28 mouse cellular contexts compared by ENCODE assay signal in the genomic region with DNA sequence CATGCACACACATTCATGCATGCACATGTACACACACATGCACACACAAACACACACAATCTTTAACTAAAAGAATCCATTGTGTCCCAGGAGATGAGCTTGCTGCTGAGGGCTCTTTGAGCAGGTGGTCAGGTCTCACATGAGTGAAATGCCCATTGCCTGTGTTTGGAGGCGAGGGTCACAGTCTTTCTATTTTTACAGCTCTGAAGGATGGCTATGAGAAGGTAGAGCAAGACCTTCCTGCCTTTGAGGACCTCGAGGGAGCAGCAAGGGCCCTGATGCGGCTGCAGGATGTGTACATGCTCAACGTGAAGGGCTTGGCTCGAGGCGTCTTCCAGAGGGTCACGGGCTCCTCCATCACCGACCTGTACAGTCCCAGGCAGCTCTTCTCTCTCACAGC. TPM values are rescaled to one million over a fixed set of nuclear protein-coding genes. Genes with fewer than 3 reads are reported as not detected.
"Had no signal": no experiment of that assay in that cellular context is flagged by ENCODE, and none has a peak within 500 bp of the region (broad histone marks: within the 10 kb centered on the region; RNA-seq: fewer than 3 reads in every experiment).

No protein-coding gene starts in this region.

- ATAC-seq: hindbrain, embryonic 16.5 days; inflammation-experienced regulatory T-cells, adult 6 months; intestine, embryonic 15.5 days; intestine, postnatal 0 days; liver, embryonic 12.5 days had no signal

- H3K4me2 ChIP-seq: heart, embryonic 11.5 days; heart, embryonic 13.5 days; heart, embryonic 15.5 days; hindbrain, embryonic 12.5 days; hindbrain, embryonic 14.5 days; intestine, embryonic 15.5 days; limb, embryonic 12.5 days; liver, embryonic 12.5 days had no signal

- H3K36me3 ChIP-seq: hindbrain, embryonic 10.5 days; hindbrain, embryonic 12.5 days; intestine, embryonic 15.5 days; liver, embryonic 12.5 days had no signal

- H3K27me3 ChIP-seq: heart, embryonic 13.5 days; heart, embryonic 15.5 days; intestine, embryonic 15.5 days; limb, embryonic 12.5 days had no signal

- H3K4me3 ChIP-seq: gastrocnemius, adult 2 months; heart, adult 2 months; heart, embryonic 13.5 days; heart, embryonic 15.5 days; hindbrain, embryonic 10.5 days; hindbrain, embryonic 12.5 days; intestine, embryonic 15.5 days; layer of hippocampus, adult 2 months; limb, embryonic 12.5 days; liver, embryonic 12.5 days had no signal

- H3K9me3 ChIP-seq: heart, embryonic 13.5 days; heart, embryonic 15.5 days; hindbrain, embryonic 10.5 days; hindbrain, embryonic 12.5 days; intestine, embryonic 15.5 days had no signal

- DNase-seq: gastrocnemius, adult 2 months; gastrocnemius, postnatal 10 days; gastrocnemius, postnatal 25 days; heart, adult 2 months; heart, postnatal 14 days; heart, postnatal 4 days; kidney, adult 18-20 months; kidney, adult 8-10 months; kidney, postnatal 10 days; kidney, postnatal 25 days; kidney, postnatal 4 days; layer of hippocampus, postnatal 36 days; left cerebral cortex, postnatal 4 days; liver had no signal

- H3K4me1 ChIP-seq: liver, embryonic 12.5 days had no signal

- H3K27ac ChIP-seq: gastrocnemius, adult 2 months; heart, adult 2 months; heart, embryonic 13.5 days; heart, embryonic 15.5 days; hindbrain, embryonic 10.5 days; hindbrain, embryonic 12.5 days; hindbrain, embryonic 14.5 days; intestine, embryonic 15.5 days; layer of hippocampus, adult 2 months; limb, embryonic 12.5 days; liver, embryonic 12.5 days had no signal

- H3K9ac ChIP-seq: heart, embryonic 13.5 days; heart, embryonic 15.5 days; hindbrain, embryonic 12.5 days; hindbrain, embryonic 14.5 days; intestine, embryonic 15.5 days; limb, embryonic 12.5 days; liver, embryonic 12.5 days had no signal

RNA-seq across cellular contexts. Expression of a gene that starts 8.2 kb away (rescaled TPM):
- total RNA-seq: granulocyte monocyte progenitor cell, adult 5-6 weeks had no signal
